Mouse (Mus musculus) limb, embryonic 12.5 days (tissue): ENCODE measurements around the gene Mknk1. TPM values are rescaled to one million over a fixed set of nuclear protein-coding genes. Genes with fewer than 3 reads are reported as not detected.

ENCODE experiments used
- ATAC-seq: fragments of 200-750 bp; cut with Nextera tagmentation; 2 replicates; pipeline ENCODE4 v1.8.0; 2017; ENCODE audit warnings: low read depth, moderate TSS enrichment; ENCODE audit not compliant: insufficient number of reproducible peaks, insufficient read depth, low FRiP score, low TSS enrichment
- H3K27ac ChIP-seq: fragments of 300-500 bp; sonication (generic); 2 replicates; pipeline ENCODE4 v1.5.1; 2016; ENCODE audit warnings: mild to moderate bottlenecking, moderate library complexity
- H3K27me3 ChIP-seq: fragments of 300-500 bp; sonication (generic); 2 replicates; pipeline ENCODE4 v1.6.1; 2016; ENCODE audit warnings: mild to moderate bottlenecking, moderate library complexity
- H3K36me3 ChIP-seq: fragments of 300-500 bp; sonication (generic); 2 replicates; pipeline ENCODE4 v1.6.1; 2016; ENCODE audit warnings: mild to moderate bottlenecking, moderate library complexity
- H3K4me1 ChIP-seq: fragments of 300-500 bp; sonication (generic); replicated peaks from 2 replicates; pipeline ENCODE4 v1.6.1; 2016
- H3K4me2 ChIP-seq: fragments of 300-500 bp; sonication (generic); 2 replicates; pipeline ENCODE4 v1.6.1; 2016; ENCODE audit warnings: mild to moderate bottlenecking, moderate library complexity
- H3K4me3 ChIP-seq: fragments of 300-500 bp; sonication (generic); replicated peaks from 2 replicates; pipeline ENCODE4 v1.5.1; 2016; ENCODE audit warnings: mild to moderate bottlenecking
- H3K9ac ChIP-seq: fragments of 300-500 bp; sonication (generic); replicated peaks from 2 replicates; pipeline ENCODE4 v1.6.1; 2016; ENCODE audit warnings: mild to moderate bottlenecking, moderate library complexity
- H3K9me3 ChIP-seq: fragments of 300-500 bp; sonication (generic); 2 replicates; pipeline ENCODE4 v1.6.1; 2016; ENCODE audit warnings: mild to moderate bottlenecking, moderate library complexity
- WGBS: fragments of 180-500 bp; shearing (Covaris S2); methylation state at CpG from one replicate; pipeline ENCODE4 v1.1.7; 2016; 5-methylcytosine and 5-hydroxymethylcytosine counted together
- polyA plus RNA-seq: library from polyadenylated mRNA; unstranded; fragments of >200 nt; fragmentation: Nextera tagmentation; extraction: Ambion mirVana; gene quantifications from 2 replicates; pipeline ENCODE4 v1.2.1, GENCODE M21; 2016

Mknk1 gene
- 33.6 and 38.0 TPM in 2 replicates for polyA plus RNA-seq

- 2% methylated on average over 51 of the region's 51 CpGs for WGBS
- Histone ChIP-seq H3K9ac (peak within 1 kb of the TSS; percentile 71), H3K4me2 (peak within 1 kb of the TSS; percentile 67), H3K9me3 (no peaks in the 10 kb centered on the region), H3K4me1 (peaks cover 7% of the 10 kb centered on the region), H3K27me3 (no peaks in the 10 kb centered on the region), H3K36me3 (peaks cover 19% of the 10 kb centered on the region), H3K27ac (peak within 1 kb of the TSS; percentile 82), H3K4me3 (peak within 1 kb of the TSS; percentile 71)
- ATAC-seq = peak; percentile 90
These were observed at the start of gene Mknk1 for GRCm38 (mm10) chr4:115838696-115839641. Gene Mknk1, plus strand, starts transcription at chr4:115839198.

GRCm38 (mm10) chr4:115790864-115791263, 48.1 kb upstream of the Mknk1 start:
- WGBS = 78% methylated on average over 3 of the region's 3 CpGs

GRCm38 (mm10) chr4:115795360-115795759, 43.6 kb upstream of the Mknk1 start:
- peak; percentile 74 for ATAC-seq
- WGBS = 24% methylated on average over 3 of the region's 3 CpGs

More at GRCm38 (mm10) chr4:115790864-115791263, 48.1 kb upstream of the Mknk1 start:
- Histone ChIP-seq H3K4me3 (no peak overlapping the region), H3K4me1 (peaks cover 20% of the 10 kb centered on the region), H3K27ac (no peak overlapping the region), H3K9ac (no peak overlapping the region), H3K9me3 (no peaks in the 10 kb centered on the region), H3K4me2 (no peak overlapping the region), H3K27me3 (no peaks in the 10 kb centered on the region), H3K36me3 (peaks cover 49% of the 10 kb centered on the region)
- ATAC-seq = no peak

GRCm38 (mm10) chr4:115799981-115800380, 39.0 kb upstream of the Mknk1 start:
- 93% methylated on average over 3 of the region's 3 CpGs for WGBS
- peaks cover 56% of the 10 kb centered on the region for H3K36me3 ChIP-seq
- H3K27ac ChIP-seq = no peak overlapping the region
- H3K4me1 ChIP-seq = peaks cover 12% of the 10 kb centered on the region
- H3K27me3 ChIP-seq = no peaks in the 10 kb centered on the region
- no peak overlapping the region for H3K4me3 ChIP-seq
- H3K4me2 ChIP-seq = no peak overlapping the region
- H3K9ac ChIP-seq = no peak overlapping the region
- no peak for ATAC-seq
- no peaks in the 10 kb centered on the region for H3K9me3 ChIP-seq

More at GRCm38 (mm10) chr4:115795360-115795759, 43.6 kb upstream of the Mknk1 start:
- Histone ChIP-seq H3K9me3 (no peaks in the 10 kb centered on the region), H3K4me3 (no peak overlapping the region), H3K27ac (peak overlapping the region; percentile 75), H3K4me1 (peaks cover 19% of the 10 kb centered on the region), H3K36me3 (peaks cover 59% of the 10 kb centered on the region), H3K9ac (no peak overlapping the region), H3K27me3 (no peaks in the 10 kb centered on the region), H3K4me2 (no peak overlapping the region)

- H3K4me3 ChIP-seq = no peak overlapping the region
- no peak overlapping the region for H3K4me2 ChIP-seq
- H3K9ac ChIP-seq = no peak overlapping the region
- H3K36me3 ChIP-seq = peaks cover 51% of the 10 kb centered on the region
- H3K9me3 ChIP-seq = no peaks in the 10 kb centered on the region
- H3K4me1 ChIP-seq = no peaks in the 10 kb centered on the region
- no peaks in the 10 kb centered on the region for H3K27me3 ChIP-seq
- no peak overlapping the region for H3K27ac ChIP-seq
- WGBS = 89% methylated on average over 4 of the region's 4 CpGs
- ATAC-seq = no peak
These were observed 26.7 kb upstream of the Mknk1 start for GRCm38 (mm10) chr4:115812326-115812725.

GRCm38 (mm10) chr4:115815606-115816005, 23.4 kb upstream of the Mknk1 start:
- no peak overlapping the region for H3K4me2 ChIP-seq
- WGBS = 90% methylated on average over 5 of the region's 5 CpGs
- H3K4me1 ChIP-seq = no peaks in the 10 kb centered on the region

GRCm38 (mm10) chr4:115820199-115820598, 18.8 kb upstream of the Mknk1 start:
- WGBS = 71% methylated on average over 3 of the region's 3 CpGs
- Histone ChIP-seq H3K27me3 (no peaks in the 10 kb centered on the region), H3K4me2 (no peak overlapping the region), H3K36me3 (peaks cover 15% of the 10 kb centered on the region; the same call in 1 of the 2 replicates), H3K27ac (no peak overlapping the region), H3K9me3 (no peaks in the 10 kb centered on the region), H3K4me3 (no peak overlapping the region), H3K9ac (no peak overlapping the region), H3K4me1 (no peaks in the 10 kb centered on the region)
- ATAC-seq = no peak

More at GRCm38 (mm10) chr4:115815606-115816005, 23.4 kb upstream of the Mknk1 start:
- Histone ChIP-seq H3K9ac (no peak overlapping the region), H3K9me3 (no peaks in the 10 kb centered on the region), H3K27me3 (no peaks in the 10 kb centered on the region), H3K27ac (no peak overlapping the region), H3K4me3 (no peak overlapping the region), H3K36me3 (peaks cover 47% of the 10 kb centered on the region)
- ATAC-seq = no peak

- ATAC-seq = no peak
- Histone ChIP-seq H3K9me3 (no peaks in the 10 kb centered on the region), H3K4me2 (no peak overlapping the region), H3K36me3 (peaks cover 9% of the 10 kb centered on the region; the same call in 1 of the 2 replicates), H3K9ac (no peak overlapping the region), H3K4me3 (no peak overlapping the region), H3K27ac (no peak overlapping the region), H3K4me1 (no peaks in the 10 kb centered on the region), H3K27me3 (no peaks in the 10 kb centered on the region)
- 68% methylated on average over 3 of the region's 3 CpGs for WGBS
These were observed 18.1 kb upstream of the Mknk1 start for GRCm38 (mm10) chr4:115820944-115821343.

GRCm38 (mm10) chr4:115821431-115821830, 17.6 kb upstream of the Mknk1 start:
- no peaks in the 10 kb centered on the region for H3K27me3 ChIP-seq
- H3K9me3 ChIP-seq = no peaks in the 10 kb centered on the region
- H3K4me1 ChIP-seq = no peaks in the 10 kb centered on the region
- H3K27ac ChIP-seq = no peak overlapping the region
- 0 out of 2 replicates have a peak, but pooled peaks cover 4% of the 10 kb centered on the region for H3K36me3 ChIP-seq
- H3K4me3 ChIP-seq = no peak overlapping the region
- no peak overlapping the region for H3K4me2 ChIP-seq
- H3K9ac ChIP-seq = no peak overlapping the region
- no peak for ATAC-seq

GRCm38 (mm10) chr4:115821928-115822327, 17.1 kb upstream of the Mknk1 start:
- 82% methylated on average over 3 of the region's 3 CpGs for WGBS
- no peaks in the 10 kb centered on the region for H3K4me1 ChIP-seq
- ATAC-seq = no peak

GRCm38 (mm10) chr4:115824178-115824577, 14.8 kb upstream of the Mknk1 start:
- 65% methylated on average over 2 of the region's 2 CpGs for WGBS
- no peak for ATAC-seq
- no peak overlapping the region for H3K4me3 ChIP-seq

More at GRCm38 (mm10) chr4:115821928-115822327, 17.1 kb upstream of the Mknk1 start:
- H3K27ac ChIP-seq = no peak overlapping the region
- H3K27me3 ChIP-seq = no peaks in the 10 kb centered on the region
- no peak overlapping the region for H3K9ac ChIP-seq
- H3K9me3 ChIP-seq = no peaks in the 10 kb centered on the region
- 0 out of 2 replicates have a peak, but pooled peaks cover 2% of the 10 kb centered on the region for H3K36me3 ChIP-seq
- no peak overlapping the region for H3K4me2 ChIP-seq
- H3K4me3 ChIP-seq = no peak overlapping the region

More at GRCm38 (mm10) chr4:115824178-115824577, 14.8 kb upstream of the Mknk1 start:
- no peak overlapping the region for H3K27ac ChIP-seq
- H3K9ac ChIP-seq = no peak overlapping the region
- H3K4me2 ChIP-seq = no peak overlapping the region
- 0 out of 2 replicates have a peak, but pooled peaks cover 2% of the 10 kb centered on the region for H3K36me3 ChIP-seq
- no peaks in the 10 kb centered on the region for H3K27me3 ChIP-seq
- H3K9me3 ChIP-seq = no peaks in the 10 kb centered on the region
- H3K4me1 ChIP-seq = peaks cover 8% of the 10 kb centered on the region
